16 mouse cellular contexts compared by ENCODE assay signal in the genomic region with DNA sequence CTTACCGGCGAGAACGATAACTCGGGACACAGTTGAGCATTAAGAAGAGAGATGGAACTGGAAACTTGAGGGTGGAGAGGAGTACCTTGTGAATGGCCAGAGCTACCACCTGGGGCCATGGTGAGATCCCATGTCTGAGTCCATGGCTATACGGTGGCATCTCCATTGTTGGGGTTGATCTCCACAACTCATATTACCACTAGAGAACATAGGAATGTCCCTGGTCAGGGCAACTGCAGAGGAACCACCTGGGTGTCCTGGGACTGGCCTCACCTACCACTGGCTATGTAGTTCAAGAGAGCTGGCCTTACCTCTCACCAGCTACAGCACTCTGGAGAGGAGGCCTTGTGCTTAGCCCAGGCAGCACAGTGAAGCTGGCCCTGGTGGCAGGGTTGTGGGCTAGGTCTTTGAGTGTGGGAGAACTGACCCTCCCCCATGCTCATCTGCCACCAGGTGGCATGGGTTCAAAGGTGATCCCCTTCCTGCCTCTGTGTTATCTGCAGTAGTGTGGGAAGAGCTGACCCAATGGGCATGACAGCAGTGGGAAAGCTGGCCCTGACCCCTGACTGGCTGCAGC.
DNase-seq lines count a peak whose midpoint lies in the region; ATAC-seq and TF ChIP-seq lines count a peak whose summit lies in the region.
"Had no signal": no experiment of that assay in that cellular context is flagged by ENCODE, and none has a peak within 500 bp of the region (broad histone marks: within the 10 kb centered on the region; RNA-seq: fewer than 3 reads in every experiment).

No protein-coding gene starts in this region.

- no peak overlapping the region for H3K9ac ChIP-seq in hindbrain, embryonic 13.5 days
- no peak overlapping the region for H3K9ac ChIP-seq in lung, embryonic 16.5 days (ENCODE audit: low read length)
- H3K9ac ChIP-seq in lung, postnatal 0 days (replicated peaks; ENCODE audit: low read depth): no peak overlapping the region
- no peak overlapping the region for H3K9ac ChIP-seq in embryonic facial prominence, embryonic 15.5 days
- H3K9ac ChIP-seq in limb, embryonic 12.5 days (replicated peaks): no peak overlapping the region
- H3K9ac ChIP-seq: heart, embryonic 15.5 days had no signal

- no peaks in the 10 kb centered on the region for H3K4me1 ChIP-seq in hindbrain, embryonic 13.5 days (replicated peaks)
- no peaks in the 10 kb centered on the region for H3K4me1 ChIP-seq in hindbrain, embryonic 10.5 days (replicated peaks)
- H3K4me1 ChIP-seq in lung, embryonic 16.5 days (replicated peaks; ENCODE audit: control insufficient read depth, insufficient read depth, low read length): no peaks in the 10 kb centered on the region
- no peaks in the 10 kb centered on the region for H3K4me1 ChIP-seq in lung, postnatal 0 days (ENCODE audit: insufficient read depth, low read depth, low read length)
- H3K4me1 ChIP-seq in embryonic facial prominence, embryonic 15.5 days: no peaks in the 10 kb centered on the region
- H3K4me1 ChIP-seq in limb, embryonic 12.5 days (replicated peaks): no peaks in the 10 kb centered on the region
- H3K4me1 ChIP-seq: heart, embryonic 15.5 days had no signal

- H3K4me3 ChIP-seq in hindbrain, embryonic 13.5 days: no peak overlapping the region
- no peak overlapping the region for H3K4me3 ChIP-seq in hindbrain, embryonic 10.5 days
- H3K4me3 ChIP-seq in lung, embryonic 16.5 days (ENCODE audit: low read length): no peak overlapping the region
- no peak overlapping the region for H3K4me3 ChIP-seq in lung, postnatal 0 days (ENCODE audit: low read depth, low read length)
- no peak overlapping the region for H3K4me3 ChIP-seq in embryonic facial prominence, embryonic 15.5 days (replicated peaks)
- no peak overlapping the region for H3K4me3 ChIP-seq in limb, embryonic 12.5 days (replicated peaks)
- H3K4me3 ChIP-seq: erythroblast, embryonic 14.5 days; gastrocnemius, adult 2 months; heart, embryonic 15.5 days had no signal

- no peak overlapping the region for H3K27ac ChIP-seq in hindbrain, embryonic 13.5 days
- H3K27ac ChIP-seq in hindbrain, embryonic 10.5 days: no peak overlapping the region
- no peak overlapping the region for H3K27ac ChIP-seq in lung, embryonic 16.5 days (ENCODE audit: low read length)
- H3K27ac ChIP-seq in lung, postnatal 0 days (ENCODE audit: low read length): no peak overlapping the region
- no peak overlapping the region for H3K27ac ChIP-seq in embryonic facial prominence, embryonic 15.5 days (replicated peaks)
- no peak overlapping the region for H3K27ac ChIP-seq in limb, embryonic 12.5 days
- H3K27ac ChIP-seq: gastrocnemius, adult 2 months; heart, embryonic 15.5 days; macrophage had no signal

- no peak for TF ChIP-seq EP300 in lung, postnatal 0 days (IDR thresholded peaks at IDR 0.05)

- DNase-seq in hindbrain, embryonic 10.5 days (ENCODE audit: low spot score): no peak
- DNase-seq in lung, postnatal 0 days (ENCODE audit: low spot score): no peak
- no peak for DNase-seq in right cerebral cortex, postnatal 4 days
- DNase-seq: cerebellum, adult 9-11 months; gastrocnemius, adult 2 months; kidney, adult 18-20 months; kidney, postnatal 25 days; thymus, postnatal 25 days had no signal

- no peaks in the 10 kb centered on the region for H3K36me3 ChIP-seq in hindbrain, embryonic 13.5 days
- no peaks in the 10 kb centered on the region for H3K36me3 ChIP-seq in hindbrain, embryonic 10.5 days
- no peaks in the 10 kb centered on the region for H3K36me3 ChIP-seq in lung, embryonic 16.5 days (ENCODE audit: control insufficient read depth, insufficient read depth, low read length)
- no peaks in the 10 kb centered on the region for H3K36me3 ChIP-seq in lung, postnatal 0 days (ENCODE audit: insufficient read depth, low read length)
- no peaks in the 10 kb centered on the region for H3K36me3 ChIP-seq in embryonic facial prominence, embryonic 15.5 days
- no peaks in the 10 kb centered on the region for H3K36me3 ChIP-seq in limb, embryonic 12.5 days
- H3K36me3 ChIP-seq: heart, embryonic 15.5 days had no signal

- no peak for TF ChIP-seq CTCF in lung, postnatal 0 days (IDR thresholded peaks at IDR 0.05)

- H3K9me3 ChIP-seq in hindbrain, embryonic 13.5 days: no peaks in the 10 kb centered on the region
- no peaks in the 10 kb centered on the region for H3K9me3 ChIP-seq in hindbrain, embryonic 10.5 days
- no peaks in the 10 kb centered on the region for H3K9me3 ChIP-seq in lung, embryonic 16.5 days (ENCODE audit: control insufficient read depth, low read length)
- no peaks in the 10 kb centered on the region for H3K9me3 ChIP-seq in lung, postnatal 0 days (ENCODE audit: low read length)
- no peaks in the 10 kb centered on the region for H3K9me3 ChIP-seq in embryonic facial prominence, embryonic 15.5 days (replicated peaks)
- H3K9me3 ChIP-seq in limb, embryonic 12.5 days: no peaks in the 10 kb centered on the region
- H3K9me3 ChIP-seq: heart, embryonic 15.5 days had no signal

- WGBS in hindbrain, embryonic 13.5 days: over 99% methylated on average over 5 of the region's 5 CpGs
- WGBS in hindbrain, embryonic 10.5 days: 96% methylated on average over 5 of the region's 5 CpGs
- 95% methylated on average over 5 of the region's 5 CpGs for WGBS in lung, embryonic 16.5 days
- 94% methylated on average over 5 of the region's 5 CpGs for WGBS in lung, postnatal 0 days
- 94% methylated on average over 5 of the region's 5 CpGs for WGBS in embryonic facial prominence, embryonic 15.5 days
- WGBS in limb, embryonic 12.5 days: 98% methylated on average over 5 of the region's 5 CpGs

- no peaks in the 10 kb centered on the region for H3K27me3 ChIP-seq in hindbrain, embryonic 13.5 days
- H3K27me3 ChIP-seq in hindbrain, embryonic 10.5 days (ENCODE audit: insufficient read depth, poor library complexity, severe bottlenecking): no peaks in the 10 kb centered on the region
- H3K27me3 ChIP-seq in lung, embryonic 16.5 days (ENCODE audit: control insufficient read depth, insufficient read depth, low read depth, low read length): no peaks in the 10 kb centered on the region
- H3K27me3 ChIP-seq in lung, postnatal 0 days (replicated peaks; ENCODE audit: insufficient read depth, low read length): no peaks in the 10 kb centered on the region
- H3K27me3 ChIP-seq in embryonic facial prominence, embryonic 15.5 days: no peaks in the 10 kb centered on the region
- H3K27me3 ChIP-seq in limb, embryonic 12.5 days: no peaks in the 10 kb centered on the region
- H3K27me3 ChIP-seq: heart, embryonic 15.5 days had no signal

- ATAC-seq in hindbrain, embryonic 13.5 days (ENCODE audit: low FRiP score): 0 out of 2 replicates have a peak, but pooled peaks have one; percentile 24
- peak; percentile 41; the same call in 1 of the 2 replicates for ATAC-seq in lung, embryonic 16.5 days (ENCODE audit: low read depth)
- ATAC-seq in lung, postnatal 0 days: no peak; the same call in 1 of the 2 replicates
- peak; percentile 67 for ATAC-seq in embryonic facial prominence, embryonic 15.5 days (ENCODE audit: insufficient number of reproducible peaks, low FRiP score, low TSS enrichment, low read depth)
- peak; percentile 68 for ATAC-seq in limb, embryonic 12.5 days (ENCODE audit: insufficient number of reproducible peaks, insufficient read depth, low FRiP score, low TSS enrichment, low read depth)
- ATAC-seq: hindbrain, embryonic 16.5 days had no signal

- no peak overlapping the region for H3K4me2 ChIP-seq in hindbrain, embryonic 13.5 days
- H3K4me2 ChIP-seq in lung, embryonic 16.5 days (ENCODE audit: low read depth, low read length): no peak overlapping the region
- no peak overlapping the region for H3K4me2 ChIP-seq in lung, postnatal 0 days (replicated peaks; ENCODE audit: low read depth, low read length)
- no peak overlapping the region for H3K4me2 ChIP-seq in embryonic facial prominence, embryonic 15.5 days (replicated peaks)
- no peak overlapping the region for H3K4me2 ChIP-seq in limb, embryonic 12.5 days
- H3K4me2 ChIP-seq: heart, embryonic 15.5 days had no signal
